Mouse (Mus musculus) embryonic fibroblast, embryonic 13.5 days (primary cell): ENCODE data around the gene Shank2.

Source experiments
- CTCF ChIP-seq: IDR thresholded peaks from 2 replicates; pipeline ENCODE4 v1.5.1; 2011; ENCODE audit warnings: mild to moderate bottlenecking, control low read depth, low read length, moderate library complexity, borderline replicate concordance; ENCODE audit not compliant: insufficient read depth
- POLR2A ChIP-seq: IDR thresholded peaks from 2 replicates; pipeline ENCODE4 v1.6.1; 2011; ENCODE audit warnings: low read depth, mild to moderate bottlenecking, control low read depth, low read length, moderate library complexity

- TF ChIP-seq POLR2A (no peak), CTCF (no peak)
Observed at GRCm38 (mm10) chr7:144037966-144038669, 36.4 kb downstream of the Shank2 start.
